Mouse (Mus musculus) limb, embryonic 10.5 days (tissue): ENCODE results near the gene Ctsc. TPM values are rescaled to one million over a fixed set of nuclear protein-coding genes. Genes with fewer than 3 reads are reported as not detected.

Experiments
- polyA plus RNA-seq: library from polyadenylated mRNA; unstranded; fragments of >200 nt; fragmentation: Nextera tagmentation; extraction: Ambion mirVana; gene quantifications from 2 replicates; pipeline ENCODE4 v1.2.1, GENCODE M21; 2016

The Ctsc gene
- polyA plus RNA-seq, 1 experiment from 2014 or later = 24.1 TPM

Other genes with a start within 250 kb of the Ctsc start
- 4.6 and 4.9 TPM in 2 replicates for gene Rab38, start 152.2 kb downstream of the Ctsc start, polyA plus RNA-seq